ENCODE assay signal across 8 mouse cellular contexts in the genomic region with DNA sequence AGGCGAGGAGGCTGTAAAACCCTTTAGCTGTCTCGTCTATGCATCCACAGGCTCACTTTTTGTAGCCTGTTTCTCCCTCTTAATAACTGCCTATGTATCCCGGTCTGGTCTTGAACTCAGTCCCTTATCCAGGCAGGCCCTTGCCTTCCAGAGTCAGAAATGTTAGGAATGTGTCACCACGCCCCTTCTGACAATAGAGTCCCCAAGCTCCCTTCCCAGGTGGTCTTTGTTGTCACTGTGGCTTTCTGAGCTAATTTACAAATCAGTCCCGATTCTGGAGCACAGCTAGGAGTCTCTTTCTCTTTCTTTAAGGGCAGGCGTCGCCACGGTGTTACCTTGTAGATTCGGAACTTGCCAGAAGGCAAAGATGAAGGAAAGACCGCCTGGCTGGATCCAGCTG. TPM values are rescaled to one million over a fixed set of nuclear protein-coding genes. Genes with fewer than 3 reads are reported as not detected.
A peak's percentile ranks its signal among the peaks of the same experiment; 100 is the strongest.
DNase-seq lines count a peak whose midpoint lies in the region; ATAC-seq lines count a peak whose summit lies in the region.

No protein-coding gene starts in this region.

- intact Hi-C loops in heart, postnatal 36 days (cut with DNase I), result loop anchor here (5.0 kb wide), 1 partner anchor 182 kb away; no protein-coding TSS in a partner anchor

- no peak for ATAC-seq in heart, embryonic 12.5 days (ENCODE audit: insufficient number of reproducible peaks, low FRiP score)
- ATAC-seq in hindbrain, embryonic 12.5 days (ENCODE audit: low FRiP score), result no peak
- no peak for ATAC-seq in midbrain, embryonic 13.5 days
- no peak for ATAC-seq in megakaryocyte, adult 5-6 weeks (ENCODE audit: poor library complexity, severe bottlenecking)

- H3K9me3 ChIP-seq in heart, embryonic 12.5 days (replicated peaks), result no peaks in the 10 kb centered on the region
- no peaks in the 10 kb centered on the region for H3K9me3 ChIP-seq in hindbrain, embryonic 12.5 days (replicated peaks)
- no peaks in the 10 kb centered on the region for H3K9me3 ChIP-seq in midbrain, embryonic 13.5 days

- 12% methylated on average over 10 of the region's 10 CpGs for WGBS in heart, embryonic 12.5 days
- 3% methylated on average over 10 of the region's 10 CpGs for WGBS in hindbrain, embryonic 12.5 days
- WGBS in midbrain, embryonic 13.5 days, result 2% methylated on average over 10 of the region's 10 CpGs

- peak overlapping the region; percentile 61 for H3K4me3 ChIP-seq in heart, embryonic 12.5 days
- H3K4me3 ChIP-seq in hindbrain, embryonic 12.5 days, result peak overlapping the region; percentile 59; the same call in 1 of the 2 replicates
- peak overlapping the region; percentile 59 for H3K4me3 ChIP-seq in midbrain, embryonic 13.5 days (replicated peaks)

- H3K27me3 ChIP-seq in heart, embryonic 12.5 days (replicated peaks), result peaks cover 4% of the 10 kb centered on the region; the same call in 1 of the 2 replicates
- H3K27me3 ChIP-seq in hindbrain, embryonic 12.5 days, result peaks cover 6% of the 10 kb centered on the region; the same call in 1 of the 2 replicates
- H3K27me3 ChIP-seq in midbrain, embryonic 13.5 days, result no peaks in the 10 kb centered on the region

- H3K9ac ChIP-seq in heart, embryonic 12.5 days, result no peak overlapping the region; the same call in 1 of the 2 replicates
- peak overlapping the region; percentile 71 for H3K9ac ChIP-seq in hindbrain, embryonic 12.5 days
- peak overlapping the region; percentile 69 for H3K9ac ChIP-seq in midbrain, embryonic 13.5 days (replicated peaks)

- peaks cover 18% of the 10 kb centered on the region for H3K4me1 ChIP-seq in heart, embryonic 12.5 days (replicated peaks)
- peaks cover 16% of the 10 kb centered on the region for H3K4me1 ChIP-seq in hindbrain, embryonic 12.5 days
- peaks cover 12% of the 10 kb centered on the region for H3K4me1 ChIP-seq in midbrain, embryonic 13.5 days (replicated peaks)

- DNase-seq in heart, postnatal 36 days, result no peak
- DNase-seq in ZHBTc4 (ENCODE audit: low read depth, low spot score), result peak; percentile 99
- no peak for DNase-seq in right cerebral cortex, postnatal 25 days
- DNase-seq in urinary bladder, postnatal 10 days (ENCODE audit: low spot score), result no peak

- H3K36me3 ChIP-seq in heart, embryonic 12.5 days, result no peaks in the 10 kb centered on the region
- H3K36me3 ChIP-seq in hindbrain, embryonic 12.5 days, result no peaks in the 10 kb centered on the region
- no peaks in the 10 kb centered on the region for H3K36me3 ChIP-seq in midbrain, embryonic 13.5 days

- no peak overlapping the region for H3K27ac ChIP-seq in heart, embryonic 12.5 days (ENCODE audit: poor library complexity, severe bottlenecking)
- H3K27ac ChIP-seq in hindbrain, embryonic 12.5 days, result peak overlapping the region; percentile 76; the same call in 1 of the 2 replicates
- peak overlapping the region; percentile 61 for H3K27ac ChIP-seq in midbrain, embryonic 13.5 days

- H3K4me2 ChIP-seq in heart, embryonic 12.5 days, result peak overlapping the region; percentile 76
- peak overlapping the region; percentile 78 for H3K4me2 ChIP-seq in hindbrain, embryonic 12.5 days (replicated peaks)
- H3K4me2 ChIP-seq in midbrain, embryonic 13.5 days (replicated peaks), result peak overlapping the region; percentile 84

RNA-seq across cellular contexts. Expression of a gene that starts 8.7 kb away (rescaled TPM):
- 0.55 and 0.63 TPM in 2 replicates for polyA plus RNA-seq in heart, embryonic 12.5 days (2016; fragmentation: Nextera tagmentation; extraction: Ambion mirVana)
- 1 to 10 TPM; 1.7 to 3.4 TPM for total RNA-seq in heart, postnatal 36 days (2021)
- polyA plus RNA-seq in hindbrain, embryonic 12.5 days (2016; fragmentation: Nextera tagmentation; extraction: Ambion mirVana), result 6.8 and 7.5 TPM in 2 replicates
- polyA plus RNA-seq in midbrain, embryonic 13.5 days (2015; fragmentation: Nextera tagmentation; extraction: Ambion mirVana), result 16.9 and 17.6 TPM in 2 replicates
- 0.29 TPM in 1 of 2 replicates, not detected in the other for total RNA-seq in megakaryocyte, adult 5-6 weeks (2015)
- total RNA-seq in megakaryocyte, adult 5-6 weeks (2017), result 0.22 TPM in 1 of 2 replicates, not detected in the other

RNA-seq across cellular contexts. Expression of a gene that starts 10.4 kb away (rescaled TPM):
- polyA plus RNA-seq in heart, embryonic 12.5 days (2016; fragmentation: Nextera tagmentation; extraction: Ambion mirVana), result 0.40 and 0.94 TPM in 2 replicates
- under 1 TPM in 1 of 2 experiments, not detected in 1; 0.68 TPM for total RNA-seq in heart, postnatal 36 days (2021)
- 1.1 and 1.9 TPM in 2 replicates for polyA plus RNA-seq in hindbrain, embryonic 12.5 days (2016; fragmentation: Nextera tagmentation; extraction: Ambion mirVana)
- 0.70 and 1.4 TPM in 2 replicates for polyA plus RNA-seq in midbrain, embryonic 13.5 days (2015; fragmentation: Nextera tagmentation; extraction: Ambion mirVana)
- total RNA-seq in megakaryocyte, adult 5-6 weeks (2015), result 0.42 TPM in 1 of 2 replicates, not detected in the other
- total RNA-seq in megakaryocyte, adult 5-6 weeks (2017), result not detected in 2 replicates

RNA-seq across cellular contexts. Expression of a gene that starts 53.6 kb away (rescaled TPM):
- 2.3 and 2.4 TPM in 2 replicates for polyA plus RNA-seq in heart, embryonic 12.5 days (2016; fragmentation: Nextera tagmentation; extraction: Ambion mirVana)
- 10 to 100 TPM; 20.5 to 21.6 TPM for total RNA-seq in heart, postnatal 36 days (2021)
- polyA plus RNA-seq in hindbrain, embryonic 12.5 days (2016; fragmentation: Nextera tagmentation; extraction: Ambion mirVana), result 12.6 and 12.7 TPM in 2 replicates
- polyA plus RNA-seq in midbrain, embryonic 13.5 days (2015; fragmentation: Nextera tagmentation; extraction: Ambion mirVana), result 15.7 and 16.4 TPM in 2 replicates
- not detected in 2 replicates for total RNA-seq in megakaryocyte, adult 5-6 weeks (2015)
- not detected in 2 replicates for total RNA-seq in megakaryocyte, adult 5-6 weeks (2017)
